Mouse (Mus musculus) macrophage (primary cell): ENCODE measurements around the gene Gpx4. TPM values are rescaled to one million over a fixed set of nuclear protein-coding genes. Genes with fewer than 3 reads are reported as not detected.

Experiments used
- H3K27ac ChIP-seq: fragments of 350-480 bp; formaldehyde crosslinking; 2 replicates; pipeline ENCODE4 v1.9.0; 2021
- H3K36me3 ChIP-seq: fragments of 350-480 bp; formaldehyde crosslinking; 2 replicates; pipeline ENCODE4 v1.9.0; 2021; ENCODE audit errors: inconsistent target
- H3K4me3 ChIP-seq: fragments of 350-480 bp; formaldehyde crosslinking; 2 replicates; pipeline ENCODE4 v1.9.0; 2021; ENCODE audit errors: inconsistent target
- H3K79me2 ChIP-seq: fragments of 350-480 bp; formaldehyde crosslinking; 2 replicates; pipeline ENCODE4 v1.9.0; 2021; ENCODE audit errors: inconsistent target
- WGBS: methylation state at CpG from one replicate; pipeline ENCODE4 v1.1.7; 2026; ENCODE audit warnings: inconsistent platforms; ENCODE audit not compliant: missing documents; 5-methylcytosine and 5-hydroxymethylcytosine counted together
- polyA plus RNA-seq: library from polyadenylated mRNA; stranded (reverse); fragments of 250-400 nt; gene quantifications from 3 replicates; pipeline ENCODE4 v1.2.4, GENCODE M21; 2018; ENCODE audit warnings: inconsistent platforms

Gene Gpx4
- polyA plus RNA-seq, 1 experiment from 2014 or later = 427 TPM

DNA sequence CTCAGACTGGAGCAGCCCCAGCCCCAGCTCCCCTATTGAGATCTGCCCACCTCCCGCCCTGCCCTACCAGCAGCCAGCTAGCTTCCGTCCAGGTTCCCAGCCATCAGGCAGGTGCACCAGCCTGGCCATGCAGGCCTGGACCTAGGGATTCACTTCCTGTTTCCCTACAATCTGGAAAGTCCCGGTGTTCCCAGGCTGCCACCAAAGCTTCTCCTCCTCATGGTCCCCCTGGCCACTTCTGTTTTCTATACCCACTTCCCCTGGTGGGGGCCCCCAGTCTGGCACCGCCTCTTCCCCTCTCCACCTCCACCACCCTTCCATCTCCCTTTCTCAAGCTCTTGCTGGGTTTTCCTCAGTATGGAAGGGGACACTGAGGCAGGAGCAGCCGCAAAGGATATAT, 58.5 kb downstream of the Gpx4 start, which contains the start of gene Sbno2:
Gene Sbno2, minus strand, starts transcription at position 112 of the 400 bp plus-strand sequence.
- Histone ChIP-seq H3K36me3 (no peaks in the 10 kb centered on the region), H3K4me3 (no peak within 1 kb of the TSS; the same call in 1 of the 2 replicates), H3K79me2 (peaks cover 19% of the 10 kb centered on the region), H3K27ac (peak within 1 kb of the TSS; percentile 35)
- WGBS = 13% methylated on average over 5 of the region's 5 CpGs

DNA sequence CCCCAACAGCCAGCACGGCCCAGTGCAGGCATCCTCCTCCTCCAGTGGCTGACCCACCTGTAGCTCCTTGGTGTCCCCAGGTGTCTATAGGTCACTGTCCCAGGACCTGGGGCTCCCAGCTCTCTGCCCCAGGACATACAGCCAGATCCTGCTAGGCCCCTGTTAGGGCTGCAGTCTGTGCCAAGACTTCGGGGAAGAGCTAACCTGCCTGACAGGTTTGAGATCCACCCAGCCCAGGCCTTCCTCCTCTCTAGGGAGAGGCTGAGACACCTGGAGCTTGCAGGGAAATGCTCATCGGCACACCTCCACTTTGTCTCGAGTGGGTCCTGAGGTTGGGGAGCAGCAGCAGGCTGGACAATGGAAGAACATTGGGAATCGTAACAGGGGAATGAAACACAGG, 59.0 kb downstream of the Gpx4 start:
- 73% methylated on average over 4 of the region's 5 CpGs for WGBS
- Histone ChIP-seq H3K79me2 (peaks cover 14% of the 10 kb centered on the region), H3K4me3 (no peak overlapping the region), H3K27ac (peak overlapping the region; percentile 21; the same call in 1 of the 2 replicates), H3K36me3 (no peaks in the 10 kb centered on the region)

Other genes starting within 250 kb of the Gpx4 start
- 0.23 to 0.95 TPM (median 0.93 TPM) in 3 replicates for gene Misp, start 226.2 kb upstream of the Gpx4 start, polyA plus RNA-seq
- gene Ptbp1, start 192.7 kb upstream of the Gpx4 start, polyA plus RNA-seq = 119 to 188 TPM (median 143 TPM) in 3 replicates
- 0.96 to 1.6 TPM (median 1.2 TPM) in 3 replicates for gene Prtn3, start 172.7 kb upstream of the Gpx4 start, polyA plus RNA-seq
- 0.64 to 2.5 TPM (median 1.0 TPM) in 3 replicates for gene Plppr3, start 172.5 kb upstream of the Gpx4 start, polyA plus RNA-seq
- gene Elane, start 160.9 kb upstream of the Gpx4 start, polyA plus RNA-seq = 0.67 to 0.89 TPM in 2 of 3 replicates, not detected in the other
- not detected in 3 replicates for gene Cfd, start 156.3 kb upstream of the Gpx4 start, polyA plus RNA-seq
- 10.6 to 18.8 TPM (median 16.5 TPM) in 3 replicates for gene Med16, start 138.2 kb upstream of the Gpx4 start, polyA plus RNA-seq
- gene Gm26602, start 136.3 kb upstream of the Gpx4 start, polyA plus RNA-seq = 5.7 TPM in 1 of 3 replicates, not detected in the others
- 0.27 to 0.89 TPM (median 0.30 TPM) in 3 replicates for gene Kiss1r, start 130.2 kb upstream of the Gpx4 start, polyA plus RNA-seq
- 41.6 to 61.5 TPM (median 54.4 TPM) in 3 replicates for gene R3hdm4, start 126.0 kb upstream of the Gpx4 start, polyA plus RNA-seq
- 13.8 to 37.4 TPM (median 29.1 TPM) in 3 replicates for gene Arid3a, start 120.1 kb upstream of the Gpx4 start, polyA plus RNA-seq
- 11.4 to 31.4 TPM (median 18.8 TPM) in 3 replicates for gene Wdr18, start 87.0 kb upstream of the Gpx4 start, polyA plus RNA-seq
- gene Grin3b, start 76.5 kb upstream of the Gpx4 start, polyA plus RNA-seq = not detected in 3 replicates
- gene Tmem259, start 62.8 kb upstream of the Gpx4 start, polyA plus RNA-seq = 37.3 to 67.6 TPM (median 52.3 TPM) in 3 replicates
- 4.0 to 9.8 TPM (median 4.7 TPM) in 3 replicates for gene Cnn2, start 58.6 kb upstream of the Gpx4 start, polyA plus RNA-seq
- gene Abca7, start 50.7 kb upstream of the Gpx4 start, polyA plus RNA-seq = 3.3 to 10.6 TPM (median 4.0 TPM) in 3 replicates
- gene Arhgap45, start 30.5 kb upstream of the Gpx4 start, polyA plus RNA-seq = 56.2 to 124 TPM (median 74.2 TPM) in 3 replicates
- 51.6 to 65.8 TPM (median 54.3 TPM) in 3 replicates for gene Polr2e, start 7.4 kb upstream of the Gpx4 start, polyA plus RNA-seq
- 23.7 to 43.6 TPM (median 42.5 TPM) in 3 replicates for gene Sbno2, start 58.4 kb downstream of the Gpx4 start, polyA plus RNA-seq
- 72.6 to 106 TPM (median 79.6 TPM) in 3 replicates for gene Stk11, start 68.6 kb downstream of the Gpx4 start, polyA plus RNA-seq
- 68.4 to 213 TPM (median 169 TPM) in 3 replicates for gene Atp5d, start 91.5 kb downstream of the Gpx4 start, polyA plus RNA-seq
- 1.9 to 3.0 TPM (median 2.4 TPM) in 3 replicates for gene Cbarp, start 93.7 kb downstream of the Gpx4 start, polyA plus RNA-seq
- gene Midn, start 101.1 kb downstream of the Gpx4 start, polyA plus RNA-seq = 16.3 to 36.3 TPM (median 20.3 TPM) in 3 replicates
- 17.6 to 31.0 TPM (median 19.0 TPM) in 3 replicates for gene Cirbp, start 118.8 kb downstream of the Gpx4 start, polyA plus RNA-seq
- 4.4 to 19.3 TPM (median 13.3 TPM) in 3 replicates for gene 1600002K03Rik, start 125.8 kb downstream of the Gpx4 start, polyA plus RNA-seq
- gene Efna2, start 132.3 kb downstream of the Gpx4 start, polyA plus RNA-seq = 0.11 to 0.29 TPM (median 0.26 TPM) in 3 replicates
- gene Mum1, start 179.3 kb downstream of the Gpx4 start, polyA plus RNA-seq = 5.1 to 14.8 TPM (median 7.6 TPM) in 3 replicates
- gene Ndufs7, start 202.0 kb downstream of the Gpx4 start, polyA plus RNA-seq = 31.2 to 113 TPM (median 79.8 TPM) in 3 replicates
- 8.2 to 24.0 TPM (median 13.8 TPM) in 3 replicates for gene Gamt, start 213.8 kb downstream of the Gpx4 start, polyA plus RNA-seq
- 75.1 to 96.3 TPM (median 76.2 TPM) in 3 replicates for gene Dazap1, start 214.3 kb downstream of the Gpx4 start, polyA plus RNA-seq
- 1,044 to 2,135 TPM (median 1,962 TPM) in 3 replicates for gene Rps15, start 245.3 kb downstream of the Gpx4 start, polyA plus RNA-seq
- gene Apc2, start 248.8 kb downstream of the Gpx4 start, polyA plus RNA-seq = 0.03 to 0.13 TPM (median 0.06 TPM) in 3 replicates